Mouse (Mus musculus) limb, embryonic 13.5 days (tissue): ENCODE measurements at regions not wholly inside any gene's neighbourhood (a gene's known extent, or its start where the extent isn't known, plus 50 kb on each side); places are given as distances from the start of the nearest gene placed in this dataset.

Source experiments
- ATAC-seq: fragments of 200-750 bp; cut with Nextera tagmentation; 2 replicates; pipeline ENCODE4 v1.8.0; 2017; ENCODE audit warnings: low read depth, moderate number of reproducible peaks, moderate TSS enrichment; ENCODE audit not compliant: low FRiP score
- H3K27ac ChIP-seq: fragments of 300-500 bp; sonication (generic); 2 replicates; pipeline ENCODE4 v1.5.1; 2015; ENCODE audit warnings: inconsistent platforms, mild to moderate bottlenecking, moderate library complexity
- H3K27me3 ChIP-seq: fragments of 300-500 bp; sonication (generic); 2 replicates; pipeline ENCODE4 v1.6.1; 2015; ENCODE audit warnings: mild to moderate bottlenecking, inconsistent platforms
- H3K36me3 ChIP-seq: fragments of 300-500 bp; sonication (generic); 2 replicates; pipeline ENCODE4 v1.6.1; 2015; ENCODE audit warnings: inconsistent platforms, mild to moderate bottlenecking, moderate library complexity
- H3K4me1 ChIP-seq: fragments of 300-500 bp; sonication (generic); 2 replicates; pipeline ENCODE4 v1.6.1; 2015; ENCODE audit warnings: inconsistent platforms
- H3K4me2 ChIP-seq: fragments of 300-500 bp; sonication (generic); replicated peaks from 2 replicates; pipeline ENCODE4 v1.6.1; 2015; ENCODE audit warnings: inconsistent platforms, mild to moderate bottlenecking, moderate library complexity
- H3K4me3 ChIP-seq: fragments of 300-500 bp; sonication (generic); 2 replicates; pipeline ENCODE4 v1.5.1; 2015; ENCODE audit warnings: moderate library complexity, mild to moderate bottlenecking, inconsistent platforms
- H3K9ac ChIP-seq: fragments of 300-500 bp; sonication (generic); 2 replicates; pipeline ENCODE4 v1.6.1; 2015; ENCODE audit warnings: mild to moderate bottlenecking, inconsistent platforms
- H3K9me3 ChIP-seq: fragments of 300-500 bp; sonication (generic); 2 replicates; pipeline ENCODE4 v1.6.1; 2016; ENCODE audit warnings: inconsistent platforms
- WGBS: fragments of 180-500 bp; shearing (Covaris S2); methylation state at CpG from one replicate; pipeline ENCODE4 v1.1.7; 2015; 5-methylcytosine and 5-hydroxymethylcytosine counted together

GRCm38 (mm10) chr15:5464732-5465131, 220.7 kb upstream of the Ptger4 start:
- Histone ChIP-seq H3K9me3 (no peaks in the 10 kb centered on the region), H3K27ac (no peak overlapping the region), H3K9ac (no peak overlapping the region), H3K4me1 (no peaks in the 10 kb centered on the region), H3K36me3 (no peaks in the 10 kb centered on the region), H3K4me2 (no peak overlapping the region), H3K4me3 (no peak overlapping the region), H3K27me3 (no peaks in the 10 kb centered on the region)
- WGBS = 87% methylated on average over 5 of the region's 5 CpGs
- no peak for ATAC-seq

GRCm38 (mm10) chr15:5468535-5469073, 224.6 kb upstream of the Ptger4 start:
- ATAC-seq = 0 out of 2 replicates have a peak, but pooled peaks have one; percentile 48

DNA sequence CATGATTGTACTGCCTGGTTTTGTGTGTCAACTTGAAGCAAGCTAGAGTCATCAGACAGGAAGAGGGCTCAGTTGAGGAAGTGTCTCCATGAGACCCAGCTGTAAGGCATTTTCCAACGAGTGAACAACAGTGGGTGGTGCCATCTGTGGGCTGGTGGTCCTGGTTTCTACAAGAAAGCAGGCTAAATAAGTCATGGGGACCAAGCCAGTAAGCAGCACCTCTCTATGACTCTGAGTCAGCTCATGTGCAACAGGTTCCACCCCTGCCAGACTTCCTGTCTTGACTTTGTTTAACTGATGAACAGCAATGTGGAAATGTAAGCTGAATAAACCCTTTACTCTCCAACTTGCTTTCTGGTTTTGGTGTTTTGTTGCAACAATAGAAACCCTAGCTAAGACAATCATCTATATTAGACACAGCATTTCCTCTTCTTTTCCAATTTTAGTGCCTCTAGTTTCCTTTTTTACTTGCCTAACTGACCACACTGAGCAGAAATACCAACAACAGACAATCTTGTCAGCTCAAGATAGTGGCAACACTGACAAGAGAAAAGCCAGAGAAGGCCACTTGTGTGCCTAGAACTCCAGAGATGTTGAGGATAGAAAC, 231.5 kb upstream of the Ptger4 start:
- Histone ChIP-seq H3K4me1 (no peaks in the 10 kb centered on the region), H3K4me3 (no peak overlapping the region), H3K27me3 (no peaks in the 10 kb centered on the region), H3K9me3 (no peaks in the 10 kb centered on the region), H3K27ac (no peak overlapping the region), H3K36me3 (no peaks in the 10 kb centered on the region), H3K4me2 (no peak overlapping the region), H3K9ac (no peak overlapping the region)
- no peak for ATAC-seq
- 59% methylated on average over 1 of the region's 1 CpGs for WGBS

More at GRCm38 (mm10) chr15:5468535-5469073, 224.6 kb upstream of the Ptger4 start:
- no peaks in the 10 kb centered on the region for H3K9me3 ChIP-seq
- H3K9ac ChIP-seq = no peak overlapping the region
- WGBS = 55% methylated on average over 3 of the region's 3 CpGs
- H3K27me3 ChIP-seq = no peaks in the 10 kb centered on the region
- H3K4me2 ChIP-seq = no peak overlapping the region
- H3K4me1 ChIP-seq = no peaks in the 10 kb centered on the region
- no peak overlapping the region for H3K27ac ChIP-seq
- no peak overlapping the region for H3K4me3 ChIP-seq
- H3K36me3 ChIP-seq = no peaks in the 10 kb centered on the region

DNA sequence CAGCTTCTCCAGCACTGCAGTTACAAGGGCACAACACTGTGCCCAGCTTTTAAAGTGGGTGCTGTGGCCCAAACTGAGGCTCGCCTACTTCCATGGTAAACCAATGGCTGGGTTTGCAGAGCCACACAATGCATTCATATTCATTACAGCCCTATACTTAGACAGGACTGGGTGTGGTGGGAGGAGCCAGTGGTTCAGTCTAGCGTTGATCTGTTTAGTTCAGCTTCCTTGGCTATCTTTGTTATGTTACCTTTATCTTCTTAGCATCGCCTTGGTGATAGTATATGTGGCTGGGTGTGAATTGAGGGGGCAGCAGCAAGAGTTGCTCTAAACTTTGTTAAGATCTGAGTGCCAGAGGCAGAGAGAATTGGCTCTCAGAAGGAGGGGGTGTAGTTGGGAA, 249.3 kb upstream of the Ptger4 start:
- Histone ChIP-seq H3K9me3 (no peaks in the 10 kb centered on the region), H3K27ac (no peak overlapping the region), H3K4me3 (no peak overlapping the region), H3K27me3 (no peaks in the 10 kb centered on the region), H3K9ac (no peak overlapping the region), H3K4me1 (no peaks in the 10 kb centered on the region), H3K4me2 (no peak overlapping the region), H3K36me3 (no peaks in the 10 kb centered on the region)
- ATAC-seq = no peak
- 77% methylated on average over 3 of the region's 3 CpGs for WGBS

- ATAC-seq = no peak
Observed at GRCm38 (mm10) chr15:5495187-5495849, 251.3 kb upstream of the Ptger4 start.

GRCm38 (mm10) chr15:5495954-5496353, 252.0 kb upstream of the Ptger4 start:
- H3K9ac ChIP-seq = no peak overlapping the region
- no peak overlapping the region for H3K4me3 ChIP-seq
- H3K36me3 ChIP-seq = no peaks in the 10 kb centered on the region
- no peaks in the 10 kb centered on the region for H3K9me3 ChIP-seq
- no peak for ATAC-seq
- H3K27me3 ChIP-seq = no peaks in the 10 kb centered on the region
- no peaks in the 10 kb centered on the region for H3K4me1 ChIP-seq
- WGBS = 76% methylated on average over 2 of the region's 2 CpGs
- H3K27ac ChIP-seq = no peak overlapping the region
- H3K4me2 ChIP-seq = no peak overlapping the region

More at GRCm38 (mm10) chr15:5495187-5495849, 251.3 kb upstream of the Ptger4 start:
- WGBS = 80% methylated on average over 8 of the region's 8 CpGs
- no peak overlapping the region for H3K9ac ChIP-seq
- H3K4me3 ChIP-seq = no peak overlapping the region
- H3K27me3 ChIP-seq = no peaks in the 10 kb centered on the region
- no peak overlapping the region for H3K27ac ChIP-seq
- no peaks in the 10 kb centered on the region for H3K36me3 ChIP-seq
- no peaks in the 10 kb centered on the region for H3K4me1 ChIP-seq
- no peak overlapping the region for H3K4me2 ChIP-seq
- no peaks in the 10 kb centered on the region for H3K9me3 ChIP-seq

GRCm38 (mm10) chr15:5504502-5504901, 260.5 kb upstream of the Ptger4 start:
- no peak for ATAC-seq
- H3K27ac ChIP-seq = no peak overlapping the region
- no peak overlapping the region for H3K4me3 ChIP-seq
- H3K4me1 ChIP-seq = no peaks in the 10 kb centered on the region
- 81% methylated on average over 3 of the region's 3 CpGs for WGBS
- no peaks in the 10 kb centered on the region for H3K9me3 ChIP-seq
- no peak overlapping the region for H3K4me2 ChIP-seq
- no peaks in the 10 kb centered on the region for H3K36me3 ChIP-seq
- H3K27me3 ChIP-seq = no peaks in the 10 kb centered on the region
- no peak overlapping the region for H3K9ac ChIP-seq

DNA sequence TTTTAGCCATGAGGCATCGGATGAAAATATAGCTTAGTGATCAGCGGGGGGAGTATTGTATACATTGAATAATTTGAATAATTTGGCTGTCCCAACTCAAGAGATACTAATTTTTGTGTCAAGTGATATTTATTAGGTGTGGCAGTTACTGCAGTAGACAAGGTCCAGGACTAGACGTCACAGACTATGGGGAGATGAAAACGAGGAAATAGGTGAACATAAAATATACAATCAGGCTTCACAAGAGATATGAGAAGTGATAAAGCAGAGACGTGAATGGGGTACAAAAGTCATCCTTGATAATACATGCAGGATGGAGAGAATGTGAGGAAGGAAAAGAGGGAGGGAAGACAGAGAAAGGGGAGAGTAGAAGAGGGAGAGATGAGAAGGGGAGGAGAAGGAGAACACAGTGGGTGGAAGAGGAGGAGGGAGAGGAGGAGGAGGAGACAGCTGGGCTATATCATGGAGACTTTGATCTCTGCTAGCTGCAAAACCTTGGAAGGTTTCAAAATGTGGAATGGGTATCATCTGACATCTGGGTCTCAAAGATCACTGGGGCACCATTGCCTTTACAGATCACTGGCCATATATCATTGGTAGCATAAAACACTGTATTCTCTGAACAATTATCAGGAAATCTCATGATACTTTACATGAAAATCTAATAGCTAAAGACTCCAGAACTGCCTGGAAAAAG, 263.0 kb upstream of the Ptger4 start:
- Histone ChIP-seq H3K36me3 (no peaks in the 10 kb centered on the region), H3K4me3 (no peak overlapping the region), H3K4me2 (no peak overlapping the region), H3K9me3 (no peaks in the 10 kb centered on the region), H3K4me1 (no peaks in the 10 kb centered on the region), H3K27ac (no peak overlapping the region), H3K9ac (no peak overlapping the region), H3K27me3 (no peaks in the 10 kb centered on the region)
- 69% methylated on average over 5 of the region's 5 CpGs for WGBS
- ATAC-seq = no peak

DNA sequence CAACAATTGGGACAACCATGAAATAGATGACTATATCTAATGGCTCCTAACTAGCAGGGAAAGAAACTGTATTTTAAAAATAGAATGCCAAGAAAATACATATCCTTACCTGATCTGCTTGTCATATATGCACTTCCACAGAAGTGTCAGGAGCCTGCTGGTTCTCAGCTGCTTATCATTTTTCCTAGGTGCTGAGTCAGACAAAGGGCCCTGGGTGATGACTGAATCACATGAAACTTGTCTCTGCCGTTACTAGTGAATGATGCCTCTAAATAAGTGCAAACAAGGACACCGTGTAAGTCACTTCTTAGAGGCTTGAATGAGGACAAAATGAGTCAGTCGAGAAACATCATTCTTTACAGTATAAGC, 263.5 kb upstream of the Ptger4 start:
- 86% methylated on average over 3 of the region's 3 CpGs for whole genome bisulfite sequencing

DNA sequence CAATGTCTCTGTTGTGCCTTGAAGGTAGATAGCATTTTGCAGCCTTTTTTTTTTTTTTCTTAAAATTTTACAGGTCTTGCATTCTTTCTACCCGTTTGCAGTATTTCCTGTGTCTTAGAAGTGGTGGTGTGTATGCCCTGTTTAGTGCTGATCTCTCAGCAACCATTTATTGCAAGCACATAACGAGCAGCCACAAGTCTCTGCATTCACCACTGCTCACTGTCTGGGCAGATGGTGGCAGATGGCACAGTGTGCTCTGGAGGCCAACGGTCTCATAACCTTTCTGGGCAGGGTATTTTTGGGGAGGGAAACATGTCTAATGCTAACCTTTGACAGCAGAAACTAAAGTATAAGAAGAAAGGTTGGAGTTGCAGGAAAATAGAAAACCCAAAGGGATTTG, 266.1 kb upstream of the Ptger4 start:
- ATAC-seq = no peak
- 25% methylated on average over 3 of the region's 3 CpGs for WGBS
- no peak overlapping the region for H3K4me2 ChIP-seq

More for the DNA sequence above, 263.5 kb upstream of the Ptger4 start:
- Histone ChIP-seq H3K9ac (no peak overlapping the region), H3K4me3 (no peak overlapping the region), H3K4me1 (no peaks in the 10 kb centered on the region), H3K36me3 (no peaks in the 10 kb centered on the region), H3K4me2 (no peak overlapping the region), H3K27me3 (no peaks in the 10 kb centered on the region), H3K27ac (no peak overlapping the region), H3K9me3 (no peaks in the 10 kb centered on the region)
- ATAC-seq = no peak

GRCm38 (mm10) chr15:5511046-5511445, 267.1 kb upstream of the Ptger4 start:
- Histone ChIP-seq H3K4me3 (no peak overlapping the region), H3K27me3 (no peaks in the 10 kb centered on the region), H3K4me1 (peaks cover 4% of the 10 kb centered on the region; the same call in 1 of the 2 replicates), H3K9ac (no peak overlapping the region), H3K4me2 (no peak overlapping the region), H3K27ac (no peak overlapping the region), H3K9me3 (no peaks in the 10 kb centered on the region), H3K36me3 (no peaks in the 10 kb centered on the region)
- ATAC-seq = no peak
- WGBS = 90% methylated on average over 3 of the region's 3 CpGs

More for the DNA sequence above, 266.1 kb upstream of the Ptger4 start:
- Histone ChIP-seq H3K4me3 (no peak overlapping the region), H3K36me3 (no peaks in the 10 kb centered on the region), H3K9me3 (no peaks in the 10 kb centered on the region), H3K4me1 (peaks cover 4% of the 10 kb centered on the region; the same call in 1 of the 2 replicates), H3K27me3 (no peaks in the 10 kb centered on the region), H3K9ac (no peak overlapping the region), H3K27ac (no peak overlapping the region)

DNA sequence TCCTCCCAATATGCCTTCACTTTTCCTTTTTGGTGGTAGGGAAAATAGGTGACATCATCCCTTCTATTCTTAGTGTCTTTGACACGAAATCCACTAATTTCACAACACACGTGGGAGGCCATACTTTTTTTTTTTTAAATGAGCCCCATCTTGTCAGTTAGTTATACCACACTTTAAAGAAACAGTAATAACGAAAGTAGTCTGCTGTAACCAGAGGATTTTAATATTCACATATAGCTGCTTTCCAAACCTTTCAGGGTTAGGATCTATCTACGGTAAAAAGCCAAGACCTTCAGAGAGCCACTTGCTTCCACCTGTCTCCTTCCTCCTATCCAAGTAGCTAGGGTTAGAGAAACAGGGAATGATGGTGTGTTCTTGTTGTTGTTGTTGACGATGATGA, 268.6 kb upstream of the Ptger4 start:
- Histone ChIP-seq H3K4me1 (peaks cover 10% of the 10 kb centered on the region), H3K9me3 (no peaks in the 10 kb centered on the region), H3K27ac (no peak overlapping the region), H3K27me3 (no peaks in the 10 kb centered on the region), H3K4me2 (no peak overlapping the region), H3K36me3 (no peaks in the 10 kb centered on the region), H3K9ac (no peak overlapping the region), H3K4me3 (no peak overlapping the region)
- ATAC-seq = no peak
- WGBS = 78% methylated on average over 5 of the region's 5 CpGs
